7 mouse cellular contexts compared by ENCODE assay signal in the genomic region with DNA sequence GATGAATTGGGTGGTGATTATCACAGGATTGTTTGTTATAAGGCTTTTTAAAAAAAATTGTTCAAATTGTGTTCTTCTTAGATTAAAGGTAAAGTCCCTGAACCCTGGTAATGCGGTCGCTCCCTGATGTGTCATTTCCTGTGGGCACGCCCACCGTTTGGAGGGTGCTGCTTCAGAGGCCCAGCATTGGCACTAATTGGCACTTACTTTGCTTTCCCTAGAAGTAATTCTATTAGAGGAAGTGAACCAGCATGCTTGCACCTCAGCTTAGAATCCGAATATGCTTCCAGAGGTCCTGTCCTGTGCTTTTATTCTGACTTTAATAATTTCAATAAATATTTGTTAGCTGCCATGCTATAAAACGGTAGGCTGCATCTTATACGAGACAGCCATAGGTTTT.
DNase-seq lines count a peak whose midpoint lies in the region; ATAC-seq and TF ChIP-seq lines count a peak whose summit lies in the region.

No protein-coding gene starts in this region.

- no peaks in the 10 kb centered on the region for H3K9me3 ChIP-seq in embryonic facial prominence, embryonic 15.5 days (replicated peaks)
- no peaks in the 10 kb centered on the region for H3K9me3 ChIP-seq in lung, embryonic 15.5 days

- H3K36me3 ChIP-seq in embryonic facial prominence, embryonic 15.5 days: peaks cover 10% of the 10 kb centered on the region; the same call in 1 of the 2 replicates
- peaks cover 6% of the 10 kb centered on the region; the same call in 1 of the 2 replicates for H3K36me3 ChIP-seq in lung, embryonic 15.5 days

- WGBS in lung, adult 2 months: 23% methylated on average over 7 of the region's 7 CpGs
- 72% methylated on average over 7 of the region's 7 CpGs for WGBS in embryonic facial prominence, embryonic 15.5 days
- 60% methylated on average over 7 of the region's 7 CpGs for WGBS in lung, embryonic 15.5 days

- no peak overlapping the region for H3K4me3 ChIP-seq in lung, adult 2 months (replicated peaks; ENCODE audit: extremely low read depth, low read depth, low read length)
- H3K4me3 ChIP-seq in embryonic facial prominence, embryonic 15.5 days (replicated peaks): no peak overlapping the region
- no peak overlapping the region for H3K4me3 ChIP-seq in lung, embryonic 15.5 days

- H3K27ac ChIP-seq in embryonic facial prominence, embryonic 15.5 days (replicated peaks): 0 out of 2 replicates have a peak overlapping the region, but pooled peaks have one; percentile 2
- peak overlapping the region; percentile 74 for H3K27ac ChIP-seq in lung, embryonic 15.5 days

- TF ChIP-seq POLR2A in lung, adult 2 months (IDR thresholded peaks at IDR 0.05; ENCODE audit: borderline replicate concordance, extremely low read depth, low read depth, low read length): no peak

- H3K4me1 ChIP-seq in lung, adult 2 months (ENCODE audit: control insufficient read depth, insufficient read depth, low read length): peaks cover 10% of the 10 kb centered on the region
- H3K4me1 ChIP-seq in embryonic facial prominence, embryonic 15.5 days: peaks cover 6% of the 10 kb centered on the region; the same call in 1 of the 2 replicates
- H3K4me1 ChIP-seq in lung, embryonic 15.5 days: peaks cover 14% of the 10 kb centered on the region

- no peak for TF ChIP-seq CTCF in lung, adult 2 months (IDR thresholded peaks at IDR 0.05; ENCODE audit: insufficient read depth, low read length)

- no peak overlapping the region for H3K9ac ChIP-seq in embryonic facial prominence, embryonic 15.5 days
- H3K9ac ChIP-seq in lung, embryonic 15.5 days: no peak overlapping the region

- no peaks in the 10 kb centered on the region for H3K27me3 ChIP-seq in embryonic facial prominence, embryonic 15.5 days
- no peaks in the 10 kb centered on the region for H3K27me3 ChIP-seq in lung, embryonic 15.5 days

- no peak overlapping the region for H3K4me2 ChIP-seq in embryonic facial prominence, embryonic 15.5 days (replicated peaks)
- H3K4me2 ChIP-seq in lung, embryonic 15.5 days: no peak overlapping the region

- no peak for ATAC-seq in embryonic facial prominence, embryonic 15.5 days (ENCODE audit: insufficient number of reproducible peaks, low FRiP score, low TSS enrichment, low read depth)
- no peak for ATAC-seq in lung, embryonic 15.5 days (ENCODE audit: borderline replicate concordance, extremely low read depth, low FRiP score, low TSS enrichment)
- ATAC-seq in cerebellum, adult (ENCODE audit: insufficient number of reproducible peaks, low FRiP score, low TSS enrichment): no peak

- DNase-seq in lung, adult 18-20 months: peak; percentile 31 to 48
- no peak for DNase-seq in lung, adult 2 months
- peak; percentile 42 for DNase-seq in thymus, postnatal 14 days
- DNase-seq in left cerebral cortex, adult 8-10 months (ENCODE audit: low spot score in 2 of 2): no peak

Comparison
In these comparisons a context has a peak if more than half of its experiments do, and no peak if none do; other contexts are left out.
1. DNase-seq: peak in lung, adult 18-20 months (2 of 2) and thymus, postnatal 14 days (single experiment); none in lung, adult 2 months (single experiment) and left cerebral cortex, adult 8-10 months (0 of 2).